Mouse (Mus musculus): Measurements from ENCODE around the gene Dpf2.
A peak's percentile ranks its signal among the peaks of the same experiment; 100 is the strongest.

Gene Dpf2

DNA sequence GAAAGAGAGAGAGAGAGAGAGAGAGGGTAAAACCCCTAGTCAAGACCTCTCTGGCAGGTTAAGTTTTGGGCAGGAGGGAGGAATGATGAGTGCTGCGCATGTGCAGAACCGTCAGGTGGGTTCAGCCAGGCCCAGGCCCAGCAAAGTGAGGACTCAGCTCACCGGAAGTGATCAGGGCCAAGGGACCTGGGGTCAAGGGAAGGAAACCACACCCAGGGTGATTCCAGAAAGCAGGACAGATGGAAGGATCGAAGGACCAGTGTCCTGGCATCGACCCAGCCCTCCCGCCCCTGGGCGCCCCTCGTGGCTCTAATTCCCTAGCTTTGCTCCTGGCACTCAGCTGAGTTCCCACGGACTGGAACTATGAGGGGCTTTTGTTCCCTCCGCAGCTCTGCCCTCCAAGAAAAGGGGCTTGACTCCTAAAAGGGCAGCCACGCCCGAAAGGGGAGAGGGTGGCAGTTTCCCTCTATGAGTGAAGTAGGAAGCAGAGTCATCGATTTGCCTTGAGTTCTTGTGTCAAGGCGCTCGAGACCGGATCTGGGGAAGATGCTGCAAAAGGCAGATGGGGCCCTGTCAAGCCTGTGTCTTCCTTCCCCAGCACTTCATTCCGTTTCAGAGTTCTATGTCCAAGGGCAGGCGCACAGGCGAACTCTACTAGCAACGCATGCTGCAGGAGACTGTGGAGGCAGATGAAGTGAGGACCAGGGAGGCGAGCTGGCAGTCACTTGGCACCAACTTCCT lies 24.5 kb upstream of the Dpf2 start:
- DNase-seq (ENCODE audit: low read depth, low spot score): no peak

- DNase-seq (ENCODE audit: low read depth, low spot score): no peak
Observed at GRCm38 (mm10) chr19:5935691-5936090, 22.9 kb upstream of the Dpf2 start.

- no peak for DNase-seq (ENCODE audit: low read depth, low spot score)
Observed at GRCm38 (mm10) chr19:5935266-5935665, 22.5 kb upstream of the Dpf2 start.

GRCm38 (mm10) chr19:5929634-5930596 lies 17.1 kb upstream of the Dpf2 start:
- DNase-seq (ENCODE audit: low read depth, low spot score): no peak

DNA sequence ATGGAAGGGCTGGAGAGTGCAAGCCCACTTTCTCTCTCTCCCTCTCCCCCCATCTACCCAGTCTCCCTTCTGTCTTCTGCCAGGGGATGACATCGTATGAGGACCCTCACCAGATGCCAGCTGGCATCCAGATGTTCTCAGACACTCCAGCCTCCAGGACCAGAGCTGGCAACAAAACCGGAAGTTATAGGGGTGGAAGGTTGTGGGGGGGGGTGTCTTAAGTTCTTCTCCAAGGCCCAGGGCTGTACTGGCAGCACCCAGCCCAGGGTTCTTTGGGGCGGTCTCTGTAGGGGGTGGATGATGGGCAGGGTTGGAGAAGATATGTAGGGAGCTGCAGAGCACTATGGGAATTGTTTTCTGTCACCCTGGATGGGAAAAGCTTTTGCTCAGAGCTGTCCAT lies 15.7 kb upstream of the Dpf2 start:
- DNase-seq (ENCODE audit: low read depth, low spot score): no peak

DNA sequence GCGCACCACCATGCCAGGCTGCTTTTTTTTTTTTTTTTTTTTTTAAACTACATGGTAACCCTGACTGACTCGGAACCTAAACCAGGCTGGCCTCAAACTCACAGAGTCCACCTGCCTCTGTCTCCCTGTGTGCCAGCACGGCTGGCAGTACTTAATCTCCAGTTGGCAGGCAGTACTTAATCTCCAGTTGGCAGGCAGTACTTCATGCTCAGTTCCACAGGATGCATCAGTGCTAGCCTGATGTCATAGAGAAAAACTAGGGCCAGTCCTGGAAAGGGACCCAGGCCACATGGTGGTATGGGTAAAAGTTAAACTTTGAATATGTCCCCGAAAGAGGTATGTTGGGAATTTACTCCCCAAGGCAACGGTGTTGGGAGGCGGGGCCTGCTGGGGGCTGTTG lies 15.3 kb upstream of the Dpf2 start:
- DNase-seq (ENCODE audit: low read depth, low spot score): no peak

DNA sequence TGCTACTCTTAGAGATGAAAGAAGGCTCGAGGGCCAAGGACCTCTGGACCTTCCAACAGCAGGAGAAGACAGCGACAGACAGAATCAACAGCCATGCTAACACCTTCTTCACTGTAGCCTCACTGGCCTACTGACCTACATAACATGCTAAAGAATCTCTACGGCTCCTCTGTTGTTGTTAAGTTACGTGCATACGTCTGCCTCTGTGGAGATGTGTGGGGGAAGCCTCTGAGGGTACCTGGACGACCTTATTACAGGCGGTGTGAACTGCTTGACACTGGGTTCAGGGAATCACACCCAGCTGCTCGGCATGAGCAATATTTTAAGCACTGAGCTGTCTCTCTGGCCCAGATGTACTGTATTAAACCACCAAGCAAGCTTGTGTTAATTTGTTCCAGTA lies 14.7 kb upstream of the Dpf2 start:
- DNase-seq (ENCODE audit: low read depth, low spot score): no peak

- no peak for DNase-seq (ENCODE audit: low read depth, low spot score)
Observed at GRCm38 (mm10) chr19:5927026-5927425, 14.2 kb upstream of the Dpf2 start.

GRCm38 (mm10) chr19:5925311-5925855 lies 12.6 kb upstream of the Dpf2 start:
- DNase-seq (ENCODE audit: low read depth, low spot score): no peak

DNA sequence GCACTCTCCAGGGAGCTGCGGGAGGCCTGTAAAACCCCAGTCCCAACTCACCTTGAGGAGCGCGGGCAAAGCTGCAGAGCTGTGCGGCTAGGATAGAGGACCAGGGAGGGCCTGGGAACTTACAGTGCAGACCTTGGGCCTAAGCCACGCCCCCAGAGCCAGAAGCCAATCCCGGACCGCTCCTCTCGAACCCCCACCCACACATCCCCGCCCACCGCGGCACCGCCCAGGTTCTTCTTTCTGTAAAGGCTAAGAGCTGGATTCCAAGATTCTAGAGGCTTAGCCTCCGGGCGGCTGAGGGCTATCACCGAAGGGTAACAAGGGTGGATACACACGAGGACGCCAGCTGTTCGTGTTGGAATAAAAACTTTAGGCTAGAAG lies 11.9 kb upstream of the Dpf2 start, which contains the start of gene Cdc42ep2:
Cdc42ep2 (minus strand) TSS at position 104 of the 381 bp plus-strand sequence.
- peak; percentile 95 for DNase-seq (ENCODE audit: low read depth, low spot score)

GRCm38 (mm10) chr19:5923990-5924712 lies 11.3 kb upstream of the Dpf2 start:
- DNase-seq (ENCODE audit: low read depth, low spot score): peak; percentile 89

GRCm38 (mm10) chr19:5922963-5923362 lies 10.2 kb upstream of the Dpf2 start:
- DNase-seq (ENCODE audit: low read depth, low spot score): no peak

DNA sequence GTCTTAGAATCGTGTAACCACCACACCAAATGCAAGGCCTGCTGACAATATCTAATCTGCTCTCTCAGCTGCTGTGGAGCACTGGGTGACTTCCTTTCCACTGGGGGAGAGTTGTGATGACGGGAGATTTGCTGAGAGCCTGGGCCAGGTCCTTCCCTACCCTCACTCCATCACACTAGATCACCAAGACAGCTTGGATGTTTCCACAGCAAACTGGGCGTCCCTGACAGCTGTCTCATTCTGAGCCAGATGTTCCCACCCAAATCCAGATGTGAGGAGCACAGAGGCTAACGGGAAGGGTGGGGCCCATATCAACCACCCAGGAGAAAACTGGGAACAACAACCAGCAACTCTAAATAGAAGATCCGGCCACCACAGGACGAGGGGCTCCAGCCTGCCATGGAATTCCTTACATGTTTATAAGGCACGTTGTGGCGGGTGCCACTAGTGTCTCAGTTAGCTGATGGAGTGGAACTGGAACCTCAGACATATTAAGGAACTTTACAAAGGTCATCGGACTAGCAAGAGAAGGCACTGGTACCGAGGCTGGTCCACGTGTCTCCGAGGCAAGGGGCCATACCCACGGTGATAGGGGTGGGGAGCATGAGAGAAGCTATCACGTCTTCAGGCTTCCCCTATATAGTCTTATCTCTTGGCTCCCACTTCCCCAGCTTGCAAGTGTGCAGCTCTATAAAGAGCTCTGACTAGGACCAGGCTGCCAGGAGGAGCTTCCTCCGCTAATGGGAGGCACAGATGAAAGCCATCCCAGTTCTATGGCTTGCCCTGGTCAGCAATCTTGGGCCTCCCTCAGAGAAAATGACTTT lies 9.5 kb upstream of the Dpf2 start:
- DNase-seq (ENCODE audit: low read depth, low spot score): no peak

DNA sequence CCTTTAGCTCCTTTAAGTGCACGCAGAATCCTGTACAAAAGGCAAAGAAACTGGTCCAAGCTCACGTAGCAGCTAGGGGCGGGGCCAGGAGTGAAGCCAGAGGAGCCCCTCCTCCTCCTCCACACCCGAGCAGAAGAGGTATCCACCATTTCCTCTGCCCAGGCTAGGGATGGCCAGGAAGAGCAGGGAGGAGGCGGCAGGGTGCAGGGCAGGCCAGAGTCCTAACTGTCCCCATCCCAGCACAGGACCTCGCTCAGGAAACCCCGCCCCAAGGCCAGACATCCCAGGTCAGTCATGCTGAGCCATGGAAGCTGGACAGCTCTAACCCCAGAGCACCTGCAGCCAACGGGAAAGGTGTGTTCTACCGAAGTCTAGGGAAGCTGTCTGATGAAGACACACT lies 8.9 kb upstream of the Dpf2 start:
- no peak for DNase-seq (ENCODE audit: low read depth, low spot score)

DNA sequence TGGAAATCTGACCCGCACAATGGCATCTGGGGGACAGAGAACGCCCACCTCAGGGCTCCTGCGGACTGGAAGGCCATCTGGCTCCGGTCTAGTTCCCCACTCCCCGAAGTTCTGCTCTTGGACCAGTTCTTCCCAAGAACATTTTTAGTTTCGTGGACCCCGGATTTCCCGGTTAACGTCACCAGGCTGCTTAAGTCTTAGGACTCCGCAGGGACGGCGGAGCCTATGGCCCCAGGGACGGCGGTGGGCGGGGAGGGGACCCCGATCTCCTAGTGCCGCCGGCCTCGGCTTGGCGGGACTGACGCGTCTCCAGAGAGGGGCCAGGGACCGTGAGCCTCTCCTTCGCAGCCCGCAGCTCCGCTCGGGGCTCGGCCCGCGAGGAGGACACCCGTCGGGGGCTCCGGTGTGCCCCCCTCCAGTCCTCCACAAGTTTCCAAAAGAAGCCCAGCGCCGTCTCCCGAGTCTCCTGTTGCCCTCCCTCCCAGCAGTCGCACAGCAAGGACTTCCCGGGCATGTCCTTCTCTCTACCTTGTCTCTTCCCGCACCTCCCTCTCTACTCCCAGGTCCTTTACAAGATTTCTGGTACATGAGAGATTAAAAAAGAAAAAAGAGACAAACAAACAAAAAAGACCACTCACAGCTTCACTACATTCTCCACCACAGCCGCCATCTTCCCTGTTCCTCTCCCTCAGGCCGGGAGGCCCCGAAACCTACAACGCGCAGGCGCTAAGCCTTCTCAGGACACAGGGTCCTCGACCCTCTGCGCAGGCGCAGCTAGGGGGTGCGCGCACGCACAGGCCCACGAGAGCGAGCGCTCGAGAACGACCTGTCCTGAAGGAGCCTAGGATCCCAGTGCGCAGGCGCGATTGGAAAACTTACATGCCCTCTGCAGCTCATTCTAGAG lies 455 bp downstream of the Dpf2 start:
- peak; percentile 100 for DNase-seq (ENCODE audit: low read depth, low spot score)

DNA sequence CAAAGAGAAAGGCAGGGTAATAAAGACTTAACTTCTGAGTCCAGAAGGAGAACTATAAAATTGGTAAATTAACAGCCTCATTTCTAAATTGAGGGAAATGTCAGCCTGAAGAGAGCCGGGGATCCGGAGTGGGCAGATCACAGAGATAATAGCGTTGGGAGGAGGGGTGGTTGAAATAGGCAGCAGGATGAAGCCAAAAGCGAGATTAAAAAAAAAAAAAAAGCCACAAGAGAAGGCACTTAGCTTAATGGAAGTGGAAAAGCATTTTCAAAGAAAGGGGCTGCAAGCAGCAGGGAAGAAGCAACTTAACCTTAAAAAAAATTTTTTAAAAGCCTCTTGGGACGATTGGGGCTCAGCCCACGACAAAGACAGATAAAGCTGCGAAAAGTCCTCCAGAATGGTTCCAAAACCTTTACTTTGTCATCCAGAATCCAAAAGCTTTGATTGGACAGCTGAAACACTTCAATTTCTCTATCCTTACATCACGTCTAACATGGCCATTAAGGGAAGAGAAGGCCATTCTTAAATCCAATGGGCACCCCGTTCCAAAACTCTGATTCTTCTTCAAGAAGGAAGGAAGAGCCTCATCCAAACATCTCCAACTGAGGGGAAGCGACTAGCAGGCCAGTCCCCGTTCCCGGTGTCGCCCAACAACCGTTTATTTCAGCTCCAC lies 1.2 kb downstream of the Dpf2 start:
- peak; percentile 20 for DNase-seq (ENCODE audit: low read depth, low spot score)

DNA sequence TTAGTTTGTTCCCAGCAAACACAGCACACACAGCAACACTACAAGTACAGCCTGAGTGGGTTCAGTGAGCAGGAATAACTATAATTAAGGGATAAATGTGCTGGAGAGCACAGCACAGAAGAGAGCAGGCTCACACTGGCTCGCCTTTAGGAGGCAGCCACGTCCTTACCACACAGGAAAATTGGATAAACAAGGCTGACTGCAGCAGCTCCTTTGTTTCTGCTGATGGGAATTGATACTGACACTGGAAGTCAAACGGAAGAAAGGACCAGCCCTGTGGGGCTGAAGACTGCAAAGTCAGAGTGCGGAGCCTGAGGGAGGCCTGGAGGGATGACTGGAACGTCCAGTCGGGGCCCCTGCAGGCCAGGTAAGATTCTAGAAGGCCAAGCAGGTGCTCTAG lies 2.6 kb downstream of the Dpf2 start:
- DNase-seq (ENCODE audit: low read depth, low spot score): no peak

GRCm38 (mm10) chr19:5907275-5907674 lies 5.5 kb downstream of the Dpf2 start:
- no peak for DNase-seq (ENCODE audit: low read depth, low spot score)

GRCm38 (mm10) chr19:5894002-5894678 lies 18.7 kb downstream of the Dpf2 start, which contains the start of gene Tigd3:
Gene Tigd3, minus strand, starts transcription at chr19:5894149.
- DNase-seq (ENCODE audit: low read depth, low spot score): peak; percentile 93
